ENCODE assay signal across 8 mouse cellular contexts in genomic region chr11:62281601-62281997, GRCm38 (mm10). TPM values are rescaled to one million over a fixed set of nuclear protein-coding genes. Genes with fewer than 3 reads are reported as not detected.
DNase-seq lines count a peak whose midpoint lies in the region; ATAC-seq and TF ChIP-seq lines count a peak whose summit lies in the region.

No protein-coding gene starts in this region.

- POLR2A ChIA-PET in Patski (lab: Charles Lee): interaction anchor here (1.2 kb wide), 1 partner anchor 350 kb away, joined by 4 read pairs; no protein-coding TSS in a partner anchor

- H3K4me1 ChIP-seq in forebrain, embryonic 13.5 days: peaks cover 10% of the 10 kb centered on the region
- H3K4me1 ChIP-seq in kidney, postnatal 0 days (replicated peaks; ENCODE audit: insufficient read depth, low read length): no peaks in the 10 kb centered on the region

- H3K9me3 ChIP-seq in forebrain, embryonic 13.5 days (replicated peaks): no peaks in the 10 kb centered on the region
- H3K9me3 ChIP-seq in kidney, postnatal 0 days (replicated peaks; ENCODE audit: low read length): no peaks in the 10 kb centered on the region

- DNase-seq in kidney, adult 11 months: peak; percentile 84
- DNase-seq in kidney, postnatal 14 days: no peak
- DNase-seq in Patski (ENCODE audit: low read depth, low spot score): no peak
- DNase-seq in kidney, postnatal 0 days (ENCODE audit: low spot score): peak; percentile 65
- DNase-seq in lung, postnatal 25 days (ENCODE audit: low spot score): peak; percentile 70
- peak; percentile 76 for DNase-seq in testis, postnatal 10 days (ENCODE audit: low spot score)
- DNase-seq in thymus, postnatal 14 days: no peak

- peak overlapping the region; percentile 87 for H3K27ac ChIP-seq in forebrain, embryonic 13.5 days
- peak overlapping the region; percentile 93 for H3K27ac ChIP-seq in kidney, postnatal 0 days

- H3K27me3 ChIP-seq in Patski: no peaks in the 10 kb centered on the region
- no peaks in the 10 kb centered on the region for H3K27me3 ChIP-seq in forebrain, embryonic 13.5 days
- no peaks in the 10 kb centered on the region for H3K27me3 ChIP-seq in kidney, postnatal 0 days (ENCODE audit: insufficient read depth, low read length)

- CTCF ChIA-PET in Patski (lab: Charles Lee): interaction anchor here (0.6 to 2.4 kb wide), 4 partner anchors 14 to 233 kb away, joined by 3 to 22 read pairs (median 4); no protein-coding TSS in a partner anchor

- no peak for TF ChIP-seq CTCF in Patski (IDR thresholded peaks at IDR 0.05)
- TF ChIP-seq CTCF in kidney, postnatal 0 days (IDR thresholded peaks at IDR 0.05; ENCODE audit: low read depth): no peak

- H3K36me3 ChIP-seq in forebrain, embryonic 13.5 days (ENCODE audit: poor library complexity, severe bottlenecking): peaks cover 25% of the 10 kb centered on the region; the same call in 1 of the 2 replicates
- H3K36me3 ChIP-seq in kidney, postnatal 0 days (ENCODE audit: insufficient read depth, low read length): peaks cover 8% of the 10 kb centered on the region; the same call in 1 of the 2 replicates

- in situ Hi-C loops in Patski (cut with MboI; ENCODE audit: low pct_unique_long_range_greater_than_20kb): loop anchor here (5.0 kb wide), 1 partner anchor 329 kb away; no protein-coding TSS in a partner anchor

- peak; percentile 56 for ATAC-seq in Patski
- ATAC-seq in forebrain, embryonic 13.5 days: peak; percentile 65; the same call in 1 of the 2 replicates
- peak; percentile 85 for ATAC-seq in kidney, postnatal 0 days (replicated peaks; ENCODE audit: low FRiP score, low read depth)

- H3K4me3 ChIP-seq in forebrain, embryonic 13.5 days: peak overlapping the region; percentile 94
- peak overlapping the region; percentile 60 for H3K4me3 ChIP-seq in kidney, postnatal 0 days (replicated peaks; ENCODE audit: low read depth, low read length)

- H3K9ac ChIP-seq in forebrain, embryonic 13.5 days: peak overlapping the region; percentile 89
- peak overlapping the region; percentile 66 for H3K9ac ChIP-seq in kidney, postnatal 0 days (ENCODE audit: low read depth, low read length)

- H3K4me2 ChIP-seq in forebrain, embryonic 13.5 days: peak overlapping the region; percentile 83
- peak overlapping the region; percentile 65 for H3K4me2 ChIP-seq in kidney, postnatal 0 days (ENCODE audit: low read length)

- 1% methylated on average over 43 of the region's 57 CpGs for WGBS in forebrain, embryonic 13.5 days
- under 1% methylated on average over 42 of the region's 57 CpGs for WGBS in kidney, postnatal 0 days

RNA-seq across cellular contexts. Expression of gene Ttc19, which starts 0.3 kb away (rescaled TPM):
- 25.7 TPM for polyA plus RNA-seq in Patski (2021)
- polyA plus RNA-seq in forebrain, embryonic 13.5 days (2015; fragmentation: Nextera tagmentation; extraction: Ambion mirVana): 22.8 and 23.6 TPM in 2 replicates
- 17.4 and 19.1 TPM in 2 replicates for polyA plus RNA-seq in kidney, postnatal 0 days (2015; fragmentation: Nextera tagmentation; extraction: Ambion mirVana)

RNA-seq across cellular contexts. Expression of gene Zswim7, which starts 0.4 kb away (rescaled TPM):
- polyA plus RNA-seq in Patski (2021): 24.8 TPM
- 10.3 and 11.2 TPM in 2 replicates for polyA plus RNA-seq in forebrain, embryonic 13.5 days (2015; fragmentation: Nextera tagmentation; extraction: Ambion mirVana)
- 37.2 and 43.8 TPM in 2 replicates for polyA plus RNA-seq in kidney, postnatal 0 days (2015; fragmentation: Nextera tagmentation; extraction: Ambion mirVana)

RNA-seq across cellular contexts. Expression of gene Adora2b, which starts 32.8 kb away (rescaled TPM):
- polyA plus RNA-seq in Patski (2021): 0.41 TPM
- 1.6 and 2.8 TPM in 2 replicates for polyA plus RNA-seq in forebrain, embryonic 13.5 days (2015; fragmentation: Nextera tagmentation; extraction: Ambion mirVana)
- polyA plus RNA-seq in kidney, postnatal 0 days (2015; fragmentation: Nextera tagmentation; extraction: Ambion mirVana): 6.1 and 6.8 TPM in 2 replicates

Comparison
In these comparisons a context has a peak if more than half of its experiments do, and no peak if none do; other contexts are left out.
1. DNase-seq: peak in kidney, adult 11 months (single experiment), kidney, postnatal 0 days (single experiment), lung, postnatal 25 days (single experiment) and testis, postnatal 10 days (single experiment); none in kidney, postnatal 14 days (single experiment), Patski (single experiment) and thymus, postnatal 14 days (single experiment).
2. Peak in every context shown above with its lines, with median percentiles within 50 percentile points of each other: ATAC-seq.